Mouse (Mus musculus) embryonic fibroblast, embryonic 13.5 days (primary cell): ENCODE data around the gene Susd1. TPM values are rescaled to one million over a fixed set of nuclear protein-coding genes. Genes with fewer than 3 reads are reported as not detected.

Source experiments
- H3K27ac ChIP-seq: 2 replicates; pipeline ENCODE4 v1.5.1; 2012; ENCODE audit warnings: low read length, control low read depth, inconsistent platforms; ENCODE audit not compliant: insufficient read depth
- H3K4me1 ChIP-seq: 2 replicates; pipeline ENCODE4 v1.6.1; 2011; ENCODE audit warnings: low read length; ENCODE audit not compliant: control insufficient read depth, insufficient read depth
- H3K4me3 ChIP-seq: 2 replicates; pipeline ENCODE4 v1.5.1; 2011; ENCODE audit warnings: mild to moderate bottlenecking, control low read depth, low read length; ENCODE audit not compliant: insufficient read depth
- CTCF ChIP-seq: IDR thresholded peaks from 2 replicates; pipeline ENCODE4 v1.5.1; 2011; ENCODE audit warnings: mild to moderate bottlenecking, control low read depth, low read length, moderate library complexity, borderline replicate concordance; ENCODE audit not compliant: insufficient read depth
- POLR2A ChIP-seq: IDR thresholded peaks from 2 replicates; pipeline ENCODE4 v1.6.1; 2011; ENCODE audit warnings: low read depth, mild to moderate bottlenecking, control low read depth, low read length, moderate library complexity
- polyA plus RNA-seq: library from polyadenylated mRNA; stranded (reverse); fragments of >200 nt; gene quantifications from 2 replicates; pipeline ENCODE4 v1.2.4, GENCODE M21; 2011; ENCODE audit warnings: low read depth; ENCODE audit not compliant: missing spikeins, insufficient read length

The Susd1 gene
- polyA plus RNA-seq, 1 experiment: 2.1 TPM

DNA sequence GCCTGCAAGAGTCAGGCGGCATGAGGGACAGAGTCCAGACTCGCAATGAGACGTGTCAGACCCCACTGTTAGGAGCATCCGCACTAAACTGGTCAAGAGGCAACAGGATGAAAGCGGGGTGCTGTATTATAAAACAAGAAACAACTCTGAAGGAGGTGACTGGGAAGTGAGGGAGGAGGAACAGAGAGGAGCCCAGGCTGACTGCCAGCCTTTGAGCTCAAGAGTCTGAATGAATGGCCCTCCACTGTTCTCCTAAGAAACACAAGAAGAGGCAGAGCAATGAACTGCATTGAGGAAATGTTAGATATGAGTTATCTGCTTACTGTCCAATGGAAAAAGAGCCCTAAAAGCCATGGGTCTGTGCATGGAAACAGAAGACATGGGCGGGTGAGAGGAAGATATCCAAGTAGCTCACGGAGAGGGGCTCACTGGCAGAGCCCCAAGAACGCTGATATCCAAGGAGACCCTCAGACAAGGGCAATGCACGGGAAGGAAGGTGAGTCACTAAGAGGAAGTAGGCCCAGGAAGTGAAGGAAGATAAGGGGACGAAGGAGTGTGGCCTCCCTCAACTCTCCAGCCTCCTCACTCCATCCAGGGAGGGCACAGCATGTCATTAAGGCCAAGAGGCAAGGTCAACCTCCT is 53.1 kb downstream of the Susd1 start:
- Histone ChIP-seq H3K27ac (no peak overlapping the region), H3K4me3 (no peak overlapping the region), H3K4me1 (peaks cover 2% of the 10 kb centered on the region; the same call in 1 of the 2 replicates)
- TF ChIP-seq POLR2A (no peak), CTCF (no peak)

GRCm38 (mm10) chr4:59383791-59384190 is 54.6 kb downstream of the Susd1 start:
- H3K4me1 ChIP-seq: peaks cover 2% of the 10 kb centered on the region; the same call in 1 of the 2 replicates
- no peak overlapping the region for H3K27ac ChIP-seq
- TF ChIP-seq POLR2A: no peak
- TF ChIP-seq CTCF: no peak

GRCm38 (mm10) chr4:59382131-59382530 is 56.3 kb downstream of the Susd1 start:
- H3K4me1 ChIP-seq: no peaks in the 10 kb centered on the region
- no peak overlapping the region for H3K27ac ChIP-seq
- no peak overlapping the region for H3K4me3 ChIP-seq
- TF ChIP-seq POLR2A (no peak), CTCF (no peak)

More at GRCm38 (mm10) chr4:59383791-59384190, 54.6 kb downstream of the Susd1 start:
- no peak overlapping the region for H3K4me3 ChIP-seq

GRCm38 (mm10) chr4:59381007-59381743 is 57.3 kb downstream of the Susd1 start:
- no peak for TF ChIP-seq POLR2A
- TF ChIP-seq CTCF: peak; percentile 75
- no peaks in the 10 kb centered on the region for H3K4me1 ChIP-seq
- no peak overlapping the region for H3K27ac ChIP-seq
- H3K4me3 ChIP-seq: no peak overlapping the region

GRCm38 (mm10) chr4:59380478-59380877 is 58.0 kb downstream of the Susd1 start:
- Histone ChIP-seq H3K4me1 (no peaks in the 10 kb centered on the region), H3K27ac (no peak overlapping the region), H3K4me3 (no peak overlapping the region)
- TF ChIP-seq CTCF (no peak), POLR2A (no peak)

DNA sequence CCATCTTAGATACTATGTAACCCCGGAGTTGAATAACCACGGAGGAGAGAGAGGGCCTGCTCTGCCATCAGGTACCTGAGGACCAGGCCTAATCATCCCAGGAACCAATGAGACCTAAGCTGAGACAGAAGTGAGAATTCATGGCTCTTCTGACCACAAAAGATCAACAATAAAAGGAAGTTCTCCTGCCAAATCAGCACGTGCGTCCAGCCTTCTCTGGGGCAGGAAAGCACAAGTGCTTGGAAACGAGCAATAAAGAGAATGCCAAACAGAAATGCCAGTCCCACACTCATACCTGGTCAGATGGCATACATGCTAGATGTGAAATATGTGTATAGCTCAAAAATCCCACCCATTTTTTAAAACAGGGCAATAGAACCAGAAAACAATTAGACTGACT is 58.6 kb downstream of the Susd1 start:
- no peak overlapping the region for H3K27ac ChIP-seq
- H3K4me1 ChIP-seq: no peaks in the 10 kb centered on the region
- H3K4me3 ChIP-seq: no peak overlapping the region
- TF ChIP-seq CTCF: no peak
- no peak for TF ChIP-seq POLR2A

DNA sequence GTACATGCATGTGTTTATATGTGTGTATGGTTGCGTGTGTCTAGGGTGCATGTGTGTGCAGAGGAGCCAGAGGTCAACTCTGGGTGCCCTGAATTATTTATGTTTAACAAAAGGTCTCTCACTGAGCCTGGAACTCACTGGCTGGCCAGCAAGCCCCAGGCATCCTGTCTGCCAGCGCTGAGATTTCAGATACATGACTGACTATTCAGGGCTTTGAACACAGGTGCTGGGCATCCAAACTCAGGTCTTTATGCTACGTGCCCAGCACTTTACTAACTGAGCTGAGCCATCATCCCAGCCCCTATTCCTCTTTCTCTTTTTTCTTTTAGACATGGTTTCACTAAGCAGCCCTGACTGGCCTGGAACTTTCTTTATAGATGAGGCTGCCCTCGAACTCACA is 59.8 kb downstream of the Susd1 start:
- Histone ChIP-seq H3K27ac (no peak overlapping the region), H3K4me3 (no peak overlapping the region), H3K4me1 (peaks cover 4% of the 10 kb centered on the region)
- TF ChIP-seq POLR2A: no peak
- TF ChIP-seq CTCF: no peak

DNA sequence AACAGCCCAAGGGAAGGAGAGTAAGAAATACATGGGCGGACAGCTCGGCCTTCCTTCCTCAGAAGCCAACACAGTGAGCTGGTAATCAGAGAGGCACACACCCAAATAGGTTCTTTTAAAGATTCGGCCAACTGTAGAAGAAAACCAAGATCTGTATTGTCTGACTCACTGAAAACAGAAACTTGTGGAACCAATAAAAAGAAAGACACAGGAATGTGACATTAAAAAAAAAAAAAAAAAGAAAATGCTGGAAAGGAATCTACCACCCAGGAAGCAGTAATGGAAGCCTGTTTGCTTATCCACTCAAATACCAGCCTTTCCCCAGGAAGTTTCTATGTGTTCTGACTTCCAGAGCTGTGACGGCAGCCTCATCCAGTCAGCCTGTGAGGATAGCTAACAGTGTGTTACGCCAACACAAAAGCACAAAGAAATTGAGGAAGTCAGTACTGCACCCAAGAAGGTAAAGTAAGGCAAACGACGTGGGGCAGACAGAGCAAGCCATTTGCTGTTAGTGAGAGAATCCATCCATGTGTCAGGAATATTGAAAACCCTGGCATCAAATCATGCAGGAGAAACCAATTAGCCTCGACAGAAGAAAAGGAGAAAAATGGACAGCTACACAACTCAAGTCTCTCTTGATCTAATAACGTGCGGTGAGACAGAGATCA is 64.0 kb downstream of the Susd1 start:
- no peak overlapping the region for H3K4me3 ChIP-seq
- H3K4me1 ChIP-seq: peaks cover 7% of the 10 kb centered on the region
- no peak for TF ChIP-seq POLR2A
- no peak for TF ChIP-seq CTCF
- H3K27ac ChIP-seq: peak overlapping the region; percentile 66

- Histone ChIP-seq H3K27ac (no peak overlapping the region), H3K4me1 (peaks cover 7% of the 10 kb centered on the region), H3K4me3 (no peak overlapping the region)
- TF ChIP-seq POLR2A: no peak
- TF ChIP-seq CTCF: no peak
Observed at GRCm38 (mm10) chr4:59372546-59373157, 65.8 kb downstream of the Susd1 start.

GRCm38 (mm10) chr4:59371910-59372309 is 66.5 kb downstream of the Susd1 start:
- no peak for TF ChIP-seq POLR2A
- TF ChIP-seq CTCF: no peak
- Histone ChIP-seq H3K4me1 (peaks cover 7% of the 10 kb centered on the region), H3K27ac (no peak overlapping the region), H3K4me3 (no peak overlapping the region)
